8 mouse cellular contexts compared by ENCODE assay signal in the genomic region with DNA sequence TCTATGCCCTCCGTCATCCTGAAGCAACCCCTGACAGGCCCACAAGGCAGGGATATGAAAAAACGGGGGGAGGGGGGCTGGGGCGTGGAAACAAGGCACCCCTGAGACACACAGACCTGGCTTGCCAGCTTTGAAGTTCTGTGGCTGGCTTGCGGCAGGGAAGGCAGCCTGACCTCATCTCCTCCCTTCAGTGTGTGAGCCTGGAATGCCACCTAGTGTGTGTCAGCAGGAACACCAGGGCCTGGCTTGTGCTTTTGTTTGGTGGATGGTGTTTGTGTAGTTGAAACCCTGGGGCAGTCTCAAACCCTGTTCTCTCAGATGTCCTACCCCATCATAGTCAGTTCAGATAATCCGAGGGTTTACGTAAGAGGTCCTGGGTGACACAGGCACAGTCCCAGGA.
DNase-seq lines count a peak whose midpoint lies in the region; ATAC-seq and TF ChIP-seq lines count a peak whose summit lies in the region.

No protein-coding gene starts in this region.

- peak; percentile 94 for TF ChIP-seq CTCF in lung, adult 2 months (IDR thresholded peaks at IDR 0.05; ENCODE audit: insufficient read depth, low read length)

- TF ChIP-seq POLR2A in lung, adult 2 months (IDR thresholded peaks at IDR 0.05; ENCODE audit: borderline replicate concordance, extremely low read depth, low read depth, low read length): no peak

- WGBS in heart, embryonic 16.5 days: 17% methylated on average over 6 of the region's 6 CpGs
- WGBS in lung, adult 2 months: 18% methylated on average over 6 of the region's 6 CpGs

- no peaks in the 10 kb centered on the region for H3K36me3 ChIP-seq in heart, embryonic 16.5 days (ENCODE audit: control insufficient read depth, insufficient read depth)

- peak; percentile 5 to 10 for DNase-seq in B cell, adult 2 months
- DNase-seq in adrenal gland, postnatal 36 days: peak; percentile 63 to 72
- DNase-seq in fibroblast of lung, adult 2 months (ENCODE audit: low read depth): peak; percentile 38
- peak; percentile 66 to 69 for DNase-seq in kidney, postnatal 25 days
- peak; percentile 49 for DNase-seq in lung, adult 2 months
- DNase-seq in retina, embryonic 14.5 days (ENCODE audit: low spot score): peak; percentile 80
- peak; percentile 13 for DNase-seq in urinary bladder, postnatal 25 days (ENCODE audit: low spot score)

- peaks cover 4% of the 10 kb centered on the region for H3K4me1 ChIP-seq in heart, embryonic 16.5 days (ENCODE audit: control insufficient read depth, insufficient read depth, low read length)
- no peaks in the 10 kb centered on the region; the same call in 1 of the 2 replicates for H3K4me1 ChIP-seq in lung, adult 2 months (ENCODE audit: control insufficient read depth, insufficient read depth, low read length)

- no peaks in the 10 kb centered on the region for H3K27me3 ChIP-seq in heart, embryonic 16.5 days (ENCODE audit: control insufficient read depth, insufficient read depth, low read length)

- ATAC-seq in heart, embryonic 16.5 days (replicated peaks; ENCODE audit: extremely low read depth, insufficient read depth, low FRiP score): peak; percentile 80

- no peak overlapping the region for H3K4me3 ChIP-seq in heart, embryonic 16.5 days (ENCODE audit: low read length)
- H3K4me3 ChIP-seq in lung, adult 2 months (replicated peaks; ENCODE audit: extremely low read depth, low read depth, low read length): no peak overlapping the region

- H3K27ac ChIP-seq in heart, embryonic 16.5 days (ENCODE audit: low read length): no peak overlapping the region

- no peak overlapping the region for H3K4me2 ChIP-seq in heart, embryonic 16.5 days (ENCODE audit: low read depth, low read length)

- no peak overlapping the region for H3K9ac ChIP-seq in heart, embryonic 16.5 days (ENCODE audit: low read length)

- no peaks in the 10 kb centered on the region; the same call in 1 of the 2 replicates for H3K9me3 ChIP-seq in heart, embryonic 16.5 days (replicated peaks; ENCODE audit: control insufficient read depth, low read length)

Comparison
In these comparisons a context has a peak if more than half of its experiments do, and no peak if none do; other contexts are left out.
1. DNase-seq: peak in every context shown above with its lines; median percentile 80 in retina, embryonic 14.5 days; 68 in adrenal gland, postnatal 36 days; 68 in kidney, postnatal 25 days; 49 in lung, adult 2 months; 38 in fibroblast of lung, adult 2 months; 13 in urinary bladder, postnatal 25 days; 8 in B cell, adult 2 months.